Mouse (Mus musculus) embryonic facial prominence, embryonic 10.5 days (tissue): ENCODE data around the gene Olfr665. TPM values are rescaled to one million over a fixed set of nuclear protein-coding genes. Genes with fewer than 3 reads are reported as not detected.

Experiments used
- polyA plus RNA-seq: library from polyadenylated mRNA; unstranded; fragments of >200 nt; fragmentation: Nextera tagmentation; extraction: Ambion mirVana; gene quantifications from 2 replicates; pipeline ENCODE4 v1.2.1, GENCODE M21; 2016

Olfr665 gene
- polyA plus RNA-seq, 1 experiment from 2014 or later, result not detected

Other genes starting within 250 kb of the Olfr665 start
- not detected in 2 replicates for gene Olfr658, start 230.7 kb upstream of the Olfr665 start, polyA plus RNA-seq
- gene Olfr659, start 211.3 kb upstream of the Olfr665 start, polyA plus RNA-seq, result not detected in 2 replicates
- gene Olfr661, start 191.5 kb upstream of the Olfr665 start, polyA plus RNA-seq, result not detected in 2 replicates
- gene Usp17le, start 100.6 kb upstream of the Olfr665 start, polyA plus RNA-seq, result not detected in 2 replicates
- gene Usp17lb, start 35.4 kb upstream of the Olfr665 start, polyA plus RNA-seq, result not detected in 2 replicates
- not detected in 2 replicates for gene Usp17la, start 21.0 kb upstream of the Olfr665 start, polyA plus RNA-seq
- gene Olfr666, start 17.9 kb downstream of the Olfr665 start, polyA plus RNA-seq, result not detected in 2 replicates
- gene Olfr667, start 43.5 kb downstream of the Olfr665 start, polyA plus RNA-seq, result not detected in 2 replicates
- gene Olfr668, start 50.0 kb downstream of the Olfr665 start, polyA plus RNA-seq, result not detected in 2 replicates
- gene Olfr669, start 56.2 kb downstream of the Olfr665 start, polyA plus RNA-seq, result not detected in 2 replicates
- not detected in 2 replicates for gene Olfr670, start 84.6 kb downstream of the Olfr665 start, polyA plus RNA-seq
- gene Olfr671, start 101.1 kb downstream of the Olfr665 start, polyA plus RNA-seq, result not detected in 2 replicates
- not detected in 2 replicates for gene Olfr672, start 124.0 kb downstream of the Olfr665 start, polyA plus RNA-seq
- not detected in 2 replicates for gene Olfr675, start 150.4 kb downstream of the Olfr665 start, polyA plus RNA-seq
- not detected in 2 replicates for gene Olfr676, start 154.7 kb downstream of the Olfr665 start, polyA plus RNA-seq
- not detected in 2 replicates for gene Olfr677, start 173.3 kb downstream of the Olfr665 start, polyA plus RNA-seq
- not detected in 2 replicates for gene Olfr678, start 186.4 kb downstream of the Olfr665 start, polyA plus RNA-seq
- 0.05 TPM in 1 of 2 replicates, not detected in the other for gene Olfr679, start 203.2 kb downstream of the Olfr665 start, polyA plus RNA-seq
- not detected in 2 replicates for gene Olfr680-ps1, start 214.8 kb downstream of the Olfr665 start, polyA plus RNA-seq
- not detected in 2 replicates for gene Olfr681, start 238.8 kb downstream of the Olfr665 start, polyA plus RNA-seq